Mouse (Mus musculus): ENCODE results near the gene Tmem110. TPM values are rescaled to one million over a fixed set of nuclear protein-coding genes. Genes with fewer than 3 reads are reported as not detected.

Gene Tmem110
- 22.6 and 23.4 TPM in 2 replicates for polyA plus RNA-seq (2015; fragmentation: Nextera tagmentation; extraction: Ambion mirVana)

DNA sequence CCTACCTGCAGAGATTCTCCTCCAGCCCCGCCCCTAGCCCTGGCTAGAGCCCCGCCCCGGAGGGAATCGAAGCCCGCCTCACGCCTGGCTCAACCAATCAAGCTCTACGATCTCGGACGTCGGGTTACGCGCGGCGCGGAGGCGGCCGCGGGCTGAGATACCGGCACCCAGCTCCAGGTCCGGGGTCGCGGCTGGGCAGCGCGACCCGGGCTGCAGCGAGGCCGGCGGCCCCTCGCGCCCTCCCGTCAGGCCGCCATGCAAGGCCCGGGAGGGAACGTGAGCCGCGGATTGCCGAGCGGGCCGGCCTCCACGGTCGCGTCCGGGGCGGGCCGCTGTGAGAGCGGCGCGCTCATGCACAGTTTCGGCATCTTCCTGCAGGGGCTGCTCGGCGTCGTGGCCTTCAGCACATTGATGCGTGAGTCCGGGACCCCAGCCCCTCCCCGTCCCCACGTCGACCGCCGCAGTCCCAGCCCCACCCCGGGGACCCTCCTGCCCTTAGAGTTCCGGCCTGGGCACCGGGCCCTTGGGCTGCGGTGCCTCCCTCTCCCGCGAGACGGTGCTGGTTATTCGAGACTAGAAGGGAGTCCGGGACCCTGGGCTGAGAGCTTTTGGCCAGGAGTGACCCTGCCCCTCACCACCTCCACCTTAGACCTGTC, at the start of gene Tmem110:
TSS of gene Tmem110 (plus strand) at position 115 of the 656 bp plus-strand sequence.
- WGBS, result under 1% methylated on average over 68 of the region's 68 CpGs
- Histone ChIP-seq H3K9ac (ENCODE audit: low read depth, low read length) (peak within 1 kb of the TSS; percentile 85), H3K27ac (peak within 1 kb of the TSS; percentile 75), H3K4me1 (replicated peaks; ENCODE audit: insufficient read depth, low read length) (peaks cover 8% of the 10 kb centered on the region; the same call in 1 of the 2 replicates), H3K27me3 (ENCODE audit: insufficient read depth, low read length) (no peaks in the 10 kb centered on the region), H3K36me3 (ENCODE audit: insufficient read depth, low read length) (no peaks in the 10 kb centered on the region), H3K4me2 (ENCODE audit: low read length) (peak within 1 kb of the TSS; percentile 82), H3K4me3 (replicated peaks; ENCODE audit: low read depth, low read length) (peak within 1 kb of the TSS; percentile 77), H3K9me3 (replicated peaks; ENCODE audit: low read length) (no peaks in the 10 kb centered on the region)
- DNase-seq (ENCODE audit: low spot score) (peak; percentile 88), ATAC-seq (replicated peaks; ENCODE audit: low FRiP score, low read depth) (peak; percentile 94)
- TF ChIP-seq CTCF (IDR thresholded peaks at IDR 0.05; ENCODE audit: low read depth), result peak; percentile 40

DNA sequence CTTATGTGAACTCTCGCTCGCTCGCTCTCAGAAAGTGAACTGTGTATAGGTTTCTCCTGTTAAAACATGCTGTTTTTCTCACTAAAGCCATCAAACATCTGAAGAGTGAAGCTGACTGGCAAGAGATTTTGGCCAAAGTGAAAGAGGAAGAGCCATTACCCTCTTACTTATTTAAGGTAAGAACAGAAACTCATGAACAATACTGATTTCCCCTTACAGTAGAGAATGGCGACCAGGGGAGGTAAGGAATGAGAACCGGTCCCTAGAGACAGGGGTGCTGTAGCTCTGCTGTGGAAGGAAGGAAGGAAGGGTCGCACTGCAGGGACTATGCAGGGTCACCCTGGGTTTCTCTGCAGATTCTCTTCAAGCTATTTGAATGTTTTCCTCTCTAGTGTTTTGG, 40.8 kb upstream of the Tmem110 start:
- no peak overlapping the region for H3K9ac ChIP-seq (ENCODE audit: low read depth, low read length)
- H3K4me1 ChIP-seq (replicated peaks; ENCODE audit: insufficient read depth, low read length), result no peaks in the 10 kb centered on the region
- H3K4me2 ChIP-seq (ENCODE audit: low read length), result no peak overlapping the region
- no peaks in the 10 kb centered on the region for H3K9me3 ChIP-seq (replicated peaks; ENCODE audit: low read length)
- H3K27me3 ChIP-seq (ENCODE audit: insufficient read depth, low read length), result no peaks in the 10 kb centered on the region
- H3K27ac ChIP-seq, result no peak overlapping the region
- 92% methylated on average over 6 of the region's 6 CpGs for WGBS
- no peak overlapping the region for H3K4me3 ChIP-seq (replicated peaks; ENCODE audit: low read depth, low read length)
- peaks cover 9% of the 10 kb centered on the region for H3K36me3 ChIP-seq (ENCODE audit: insufficient read depth, low read length)
- TF ChIP-seq CTCF (IDR thresholded peaks at IDR 0.05; ENCODE audit: low read depth), result no peak
- no peak for DNase-seq (ENCODE audit: low spot score)
- no peak for ATAC-seq (replicated peaks; ENCODE audit: low FRiP score, low read depth)

DNA sequence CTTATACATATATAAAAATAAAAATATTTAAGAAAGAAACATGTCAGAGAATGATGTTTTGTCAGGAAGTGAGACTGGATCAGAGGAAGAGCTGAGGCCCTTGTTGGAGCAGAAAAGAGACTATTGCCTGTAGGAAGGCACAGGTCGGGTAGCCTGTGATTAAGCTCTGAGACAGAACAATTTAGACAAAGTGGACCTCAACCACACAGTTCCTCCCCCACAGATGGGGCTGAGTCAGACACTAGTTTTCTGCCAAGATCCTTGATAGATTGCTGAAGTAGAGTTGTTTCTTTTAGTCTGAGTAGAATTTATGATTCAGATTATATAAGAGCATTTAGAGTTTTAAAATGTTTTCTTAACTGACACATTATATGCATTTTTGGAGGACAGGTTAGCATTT, 35.9 kb upstream of the Tmem110 start:
- no peak overlapping the region for H3K4me3 ChIP-seq (replicated peaks; ENCODE audit: low read depth, low read length)
- no peak overlapping the region for H3K27ac ChIP-seq
- DNase-seq (ENCODE audit: low spot score) (no peak), ATAC-seq (replicated peaks; ENCODE audit: low FRiP score, low read depth) (no peak)
- 54% methylated on average over 1 of the region's 1 CpGs for WGBS
- H3K27me3 ChIP-seq (ENCODE audit: insufficient read depth, low read length), result no peaks in the 10 kb centered on the region
- TF ChIP-seq CTCF (IDR thresholded peaks at IDR 0.05; ENCODE audit: low read depth), result no peak
- H3K9ac ChIP-seq (ENCODE audit: low read depth, low read length), result no peak overlapping the region
- peaks cover 9% of the 10 kb centered on the region for H3K36me3 ChIP-seq (ENCODE audit: insufficient read depth, low read length)
- no peak overlapping the region for H3K4me2 ChIP-seq (ENCODE audit: low read length)
- H3K9me3 ChIP-seq (replicated peaks; ENCODE audit: low read length), result no peaks in the 10 kb centered on the region
- H3K4me1 ChIP-seq (replicated peaks; ENCODE audit: insufficient read depth, low read length), result no peaks in the 10 kb centered on the region

DNA sequence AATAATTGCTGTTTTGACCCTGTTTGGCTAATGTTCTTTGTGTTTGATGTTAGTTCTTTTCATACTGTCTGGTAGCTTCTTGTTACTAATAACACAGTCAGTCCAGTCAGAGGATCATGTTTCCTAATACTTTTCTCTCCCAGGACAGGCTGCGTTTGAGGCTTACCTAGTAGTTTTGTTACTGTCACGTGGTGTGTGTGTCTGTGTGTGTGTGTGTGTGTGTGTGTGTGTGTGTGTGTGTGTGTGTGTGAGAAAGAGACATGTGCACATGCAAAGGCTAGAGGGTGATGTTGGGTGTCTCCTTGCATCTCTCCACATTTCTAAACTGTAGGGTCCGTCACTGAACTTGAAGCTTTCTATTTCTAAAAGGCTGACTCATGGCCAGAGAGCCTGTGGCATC, 32.5 kb upstream of the Tmem110 start:
- H3K9ac ChIP-seq (ENCODE audit: low read depth, low read length), result no peak overlapping the region
- no peak overlapping the region for H3K4me2 ChIP-seq (ENCODE audit: low read length)
- no peak for TF ChIP-seq CTCF (IDR thresholded peaks at IDR 0.05; ENCODE audit: low read depth)
- ATAC-seq (replicated peaks; ENCODE audit: low FRiP score, low read depth) (no peak), DNase-seq (ENCODE audit: low spot score) (no peak)
- H3K4me1 ChIP-seq (replicated peaks; ENCODE audit: insufficient read depth, low read length), result no peaks in the 10 kb centered on the region
- no peaks in the 10 kb centered on the region for H3K27me3 ChIP-seq (ENCODE audit: insufficient read depth, low read length)
- H3K9me3 ChIP-seq (replicated peaks; ENCODE audit: low read length), result no peaks in the 10 kb centered on the region
- WGBS, result 75% methylated on average over 3 of the region's 3 CpGs
- H3K4me3 ChIP-seq (replicated peaks; ENCODE audit: low read depth, low read length), result no peak overlapping the region
- no peak overlapping the region for H3K27ac ChIP-seq
- peaks cover 5% of the 10 kb centered on the region; the same call in 1 of the 2 replicates for H3K36me3 ChIP-seq (ENCODE audit: insufficient read depth, low read length)

DNA sequence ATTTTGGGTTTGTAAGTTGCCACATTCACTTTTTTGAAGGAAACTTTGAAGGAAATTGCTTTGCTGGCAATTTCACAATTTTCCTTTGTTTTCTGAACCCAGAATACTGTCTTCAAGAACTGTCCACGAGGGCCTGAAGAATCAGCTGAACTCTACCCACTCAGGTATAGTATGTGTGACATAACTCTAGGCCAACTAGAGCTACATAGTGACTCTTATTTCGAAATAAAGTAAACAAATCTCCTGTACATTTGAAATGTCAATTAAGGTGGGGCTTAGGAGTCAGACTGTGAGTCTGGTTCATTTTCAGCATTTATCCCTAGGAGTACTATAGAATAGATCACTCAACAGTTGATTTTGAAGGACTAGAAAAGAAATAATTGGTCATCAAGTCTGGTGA, 23.6 kb upstream of the Tmem110 start:
- Histone ChIP-seq H3K27me3 (ENCODE audit: insufficient read depth, low read length) (no peaks in the 10 kb centered on the region), H3K9me3 (replicated peaks; ENCODE audit: low read length) (no peaks in the 10 kb centered on the region), H3K36me3 (ENCODE audit: insufficient read depth, low read length) (peaks cover 18% of the 10 kb centered on the region; the same call in 1 of the 2 replicates), H3K4me3 (replicated peaks; ENCODE audit: low read depth, low read length) (no peak overlapping the region), H3K4me1 (replicated peaks; ENCODE audit: insufficient read depth, low read length) (no peaks in the 10 kb centered on the region), H3K4me2 (ENCODE audit: low read length) (no peak overlapping the region), H3K9ac (ENCODE audit: low read depth, low read length) (no peak overlapping the region), H3K27ac (no peak overlapping the region)
- 86% methylated on average over 2 of the region's 2 CpGs for WGBS
- DNase-seq (ENCODE audit: low spot score) (no peak), ATAC-seq (replicated peaks; ENCODE audit: low FRiP score, low read depth) (no peak)
- TF ChIP-seq CTCF (IDR thresholded peaks at IDR 0.05; ENCODE audit: low read depth), result no peak

DNA sequence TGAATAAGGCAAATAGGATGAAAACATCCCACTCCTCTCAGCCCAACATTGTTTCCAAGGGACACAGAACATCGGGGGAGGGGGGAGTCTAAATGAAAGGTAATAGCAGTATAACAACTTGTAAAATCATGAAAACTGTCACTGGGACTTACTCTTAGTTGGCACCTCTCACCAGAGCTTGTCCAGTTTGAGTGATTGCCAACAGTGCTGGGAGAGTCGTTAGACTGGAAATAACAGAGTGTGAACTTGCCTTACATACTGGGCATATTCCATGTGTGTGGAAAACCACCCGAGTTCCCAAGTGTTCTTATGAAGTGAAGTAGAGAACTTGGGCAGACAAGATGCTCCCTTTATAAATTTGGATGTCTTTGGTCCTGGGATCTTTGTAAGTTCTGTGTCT, 4.3 kb upstream of the Tmem110 start:
- no peak overlapping the region for H3K9ac ChIP-seq (ENCODE audit: low read depth, low read length)
- no peaks in the 10 kb centered on the region for H3K9me3 ChIP-seq (replicated peaks; ENCODE audit: low read length)
- peaks cover under 1% of the 10 kb centered on the region; the same call in 1 of the 2 replicates for H3K4me1 ChIP-seq (replicated peaks; ENCODE audit: insufficient read depth, low read length)
- H3K4me2 ChIP-seq (ENCODE audit: low read length), result no peak overlapping the region
- H3K4me3 ChIP-seq (replicated peaks; ENCODE audit: low read depth, low read length), result no peak overlapping the region
- no peak overlapping the region for H3K27ac ChIP-seq
- no peak for DNase-seq (ENCODE audit: low spot score)
- WGBS, result 68% methylated on average over 3 of the region's 3 CpGs
- no peaks in the 10 kb centered on the region for H3K27me3 ChIP-seq (ENCODE audit: insufficient read depth, low read length)
- 0 out of 2 replicates have a peak, but pooled peaks cover 10% of the 10 kb centered on the region for H3K36me3 ChIP-seq (ENCODE audit: insufficient read depth, low read length)
- ATAC-seq (replicated peaks; ENCODE audit: low FRiP score, low read depth), result no peak
- no peak for TF ChIP-seq CTCF (IDR thresholded peaks at IDR 0.05; ENCODE audit: low read depth)
